Mouse (Mus musculus) gastrocnemius, adult 18-20 months (tissue): ENCODE measurements around the gene Ndufs5. TPM values are rescaled to one million over a fixed set of nuclear protein-coding genes. Genes with fewer than 3 reads are reported as not detected.

Source experiments
- total RNA-seq, 2 experiments: library from RNA; stranded (reverse); gene quantifications; 2 replicates each; pipeline ENCODE4 v1.2.3; 2021

The Ndufs5 gene
- total RNA-seq, 2 experiments from 2014 or later = 270 to 291 TPM

Other genes with a start within 250 kb of the Ndufs5 start
- gene Macf1, start 33.8 kb downstream of the Ndufs5 start, total RNA-seq = 10 to 100 TPM; 49.0 to 55.4 TPM
- 10 to 100 TPM; 22.0 to 23.3 TPM for gene Akirin1, start 32.1 kb upstream of the Ndufs5 start, total RNA-seq
- not detected for gene Rhbdl2, start 69.7 kb upstream of the Ndufs5 start, total RNA-seq
- gene 4933427I04Rik, start 141.5 kb upstream of the Ndufs5 start, total RNA-seq = not detected
- 10 to 100 TPM; 17.9 to 19.5 TPM for gene Mycbp, start 186.6 kb upstream of the Ndufs5 start, total RNA-seq
- 10 to 100 TPM; 18.7 to 23.1 TPM for gene Rragc, start 199.2 kb upstream of the Ndufs5 start, total RNA-seq
- gene 4930535I16Rik, start 199.8 kb upstream of the Ndufs5 start, total RNA-seq = not detected